Mouse (Mus musculus): ENCODE measurements around the gene Shank3. TPM values are rescaled to one million over a fixed set of nuclear protein-coding genes. Genes with fewer than 3 reads are reported as not detected.

Shank3 gene
- polyA plus RNA-seq, 2 experiments: 0.39 to 2.1 TPM

DNA sequence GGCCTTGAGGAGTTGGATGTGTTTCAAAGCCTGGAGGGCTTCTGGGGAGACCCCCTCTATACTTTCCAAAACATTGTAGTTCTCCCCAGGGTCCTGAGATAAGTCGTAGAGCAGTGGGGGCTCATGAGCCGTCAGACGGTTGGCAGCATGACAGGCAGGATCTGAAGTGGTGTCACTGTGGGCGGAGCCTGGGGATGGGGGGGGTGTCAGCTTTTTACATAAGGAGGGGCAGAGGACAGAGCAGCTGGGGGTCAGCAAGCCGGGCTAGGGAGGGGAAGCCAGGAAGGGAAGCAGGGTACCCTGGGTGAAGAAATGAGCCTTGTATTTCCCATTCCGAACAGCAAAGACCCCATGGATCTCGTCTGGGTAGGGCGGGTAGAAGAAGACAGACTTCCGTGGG, 26.1 kb upstream of the Shank3 start:
- H3K27me3 ChIP-seq (ENCODE audit: control insufficient read depth, insufficient read depth, low read length): no peaks in the 10 kb centered on the region
- TF ChIP-seq CTCF (IDR thresholded peaks at IDR 0.05; ENCODE audit: low read depth): no peak
- no peak for TF ChIP-seq EP300 (IDR thresholded peaks at IDR 0.05; ENCODE audit: low read depth)
- no peak overlapping the region for H3K4me2 ChIP-seq (ENCODE audit: low read depth)
- no peak overlapping the region for H3K9ac ChIP-seq (replicated peaks)
- ATAC-seq (ENCODE audit: insufficient read depth) (no peak), DNase-seq (ENCODE audit: low read depth in 3 of 3, low spot score in 3 of 3) (no peak)
- H3K36me3 ChIP-seq (replicated peaks; ENCODE audit: control insufficient read depth, insufficient read depth, low read depth): no peaks in the 10 kb centered on the region
- WGBS (ENCODE audit: insufficient replicate concordance): 64% methylated on average over 9 of the region's 9 CpGs
- H3K27ac ChIP-seq: no peak overlapping the region
- no peak overlapping the region for H3K4me3 ChIP-seq (ENCODE audit: insufficient read depth in 1 of 2, low read depth in 2 of 2, low read length in 2 of 2)
- H3K9me3 ChIP-seq (ENCODE audit: control insufficient read depth, low read length): no peaks in the 10 kb centered on the region
- H3K4me1 ChIP-seq (replicated peaks; ENCODE audit: control insufficient read depth in 2 of 2, insufficient read depth in 2 of 2, low read length in 1 of 2): peaks cover 6 to 15% of the 10 kb centered on the region in 2 experiments

DNA sequence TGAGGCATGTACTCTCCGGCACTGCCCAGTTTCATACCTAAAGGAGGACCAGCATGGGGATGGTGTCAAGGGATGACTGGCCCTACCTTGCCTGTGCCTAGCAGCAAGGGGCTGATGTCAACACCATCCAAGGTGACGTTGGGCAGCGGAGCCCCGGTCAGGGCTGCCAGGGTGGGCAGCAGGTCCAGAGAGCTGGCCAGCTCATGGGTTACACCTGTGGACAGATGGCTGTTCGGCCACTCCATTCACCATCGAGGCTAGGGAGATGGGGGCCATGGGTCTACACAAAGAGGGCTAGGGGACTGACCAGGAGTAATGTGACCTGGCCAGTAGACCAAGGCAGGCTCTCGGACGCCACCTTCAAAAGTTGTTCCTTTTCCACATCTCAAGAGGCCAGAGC, 25.5 kb upstream of the Shank3 start:
- no peaks in the 10 kb centered on the region for H3K9me3 ChIP-seq (ENCODE audit: control insufficient read depth, low read length)
- DNase-seq (ENCODE audit: low read depth in 3 of 3, low spot score in 3 of 3): no peak
- TF ChIP-seq EP300 (IDR thresholded peaks at IDR 0.05; ENCODE audit: low read depth) (no peak), CTCF (IDR thresholded peaks at IDR 0.05; ENCODE audit: low read depth) (no peak)
- no peak overlapping the region for H3K9ac ChIP-seq (replicated peaks)
- no peaks in the 10 kb centered on the region for H3K27me3 ChIP-seq (ENCODE audit: control insufficient read depth, insufficient read depth, low read length)
- no peak overlapping the region for H3K4me3 ChIP-seq (ENCODE audit: insufficient read depth in 1 of 2, low read depth in 2 of 2, low read length in 2 of 2)
- no peaks in the 10 kb centered on the region for H3K36me3 ChIP-seq (replicated peaks; ENCODE audit: control insufficient read depth, insufficient read depth, low read depth)
- no peak overlapping the region for H3K4me2 ChIP-seq (ENCODE audit: low read depth)
- no peak overlapping the region for H3K27ac ChIP-seq
- WGBS (ENCODE audit: insufficient replicate concordance): 76% methylated on average over 8 of the region's 8 CpGs
- H3K4me1 ChIP-seq (replicated peaks; ENCODE audit: control insufficient read depth in 2 of 2, insufficient read depth in 2 of 2, low read length in 1 of 2): peaks cover 6 to 15% of the 10 kb centered on the region in 2 experiments
- ATAC-seq (ENCODE audit: insufficient read depth): no peak

DNA sequence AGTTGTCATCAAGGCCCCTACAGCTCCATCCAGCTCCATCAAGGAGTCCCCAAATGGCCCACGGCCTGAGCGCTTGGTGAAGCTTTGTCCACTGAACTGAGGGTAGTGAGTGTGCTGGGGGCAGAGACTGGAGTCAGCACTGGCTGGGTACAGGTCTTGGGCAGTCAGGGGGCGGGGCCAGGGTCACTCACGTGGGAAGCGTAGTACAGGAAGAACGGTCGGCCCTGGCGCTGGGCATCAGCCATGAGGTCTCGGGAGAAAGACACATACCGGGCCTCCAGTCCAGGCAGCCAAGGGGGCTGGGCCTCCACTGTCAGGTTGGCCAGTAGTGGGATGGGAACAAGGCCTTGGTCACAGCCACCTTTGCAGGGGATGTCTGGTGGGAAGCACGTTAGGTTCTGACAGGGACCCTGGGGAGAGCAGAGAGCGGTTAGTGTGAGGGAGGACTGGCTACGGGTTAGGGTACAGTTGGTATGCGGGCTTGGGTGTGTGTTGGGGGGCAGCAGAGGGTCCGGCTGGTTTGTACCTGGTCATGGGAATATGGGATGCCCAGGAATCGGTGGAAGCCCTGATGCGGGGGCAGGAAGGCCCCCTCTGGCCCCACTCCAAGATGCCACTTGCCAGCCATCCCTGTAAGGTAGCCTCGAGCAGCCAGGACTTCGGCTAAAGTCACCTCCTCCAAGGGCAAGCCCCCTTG, 24.7 kb upstream of the Shank3 start:
- Histone ChIP-seq H3K36me3 (replicated peaks; ENCODE audit: control insufficient read depth, insufficient read depth, low read depth) (no peaks in the 10 kb centered on the region), H3K4me1 (replicated peaks; ENCODE audit: control insufficient read depth in 2 of 2, insufficient read depth in 2 of 2, low read length in 1 of 2) (peaks cover 6 to 15% of the 10 kb centered on the region in 2 experiments), H3K4me2 (ENCODE audit: low read depth) (peak overlapping the region; percentile 91), H3K27me3 (ENCODE audit: control insufficient read depth, insufficient read depth, low read length) (no peaks in the 10 kb centered on the region), H3K4me3 (ENCODE audit: insufficient read depth in 1 of 2, low read depth in 2 of 2, low read length in 2 of 2) (no peak overlapping the region), H3K9ac (replicated peaks) (no peak overlapping the region), H3K27ac (no peak overlapping the region), H3K9me3 (ENCODE audit: control insufficient read depth, low read length) (no peaks in the 10 kb centered on the region)
- no peak for TF ChIP-seq EP300 (IDR thresholded peaks at IDR 0.05; ENCODE audit: low read depth)
- TF ChIP-seq CTCF (IDR thresholded peaks at IDR 0.05; ENCODE audit: low read depth): no peak
- DNase-seq (ENCODE audit: low read depth in 3 of 3, low spot score in 3 of 3) (no peak), ATAC-seq (ENCODE audit: insufficient read depth) (no peak)
- 82% methylated on average over 19 of the region's 19 CpGs for WGBS (ENCODE audit: insufficient replicate concordance)

- ATAC-seq (ENCODE audit: insufficient read depth) (no peak), DNase-seq (ENCODE audit: low read depth in 3 of 3, low spot score in 3 of 3) (no peak)
- H3K27me3 ChIP-seq (ENCODE audit: control insufficient read depth, insufficient read depth, low read length): no peaks in the 10 kb centered on the region
- peaks cover 6 to 15% of the 10 kb centered on the region in 2 experiments for H3K4me1 ChIP-seq (replicated peaks; ENCODE audit: control insufficient read depth in 2 of 2, insufficient read depth in 2 of 2, low read length in 1 of 2)
- H3K36me3 ChIP-seq (replicated peaks; ENCODE audit: control insufficient read depth, insufficient read depth, low read depth): no peaks in the 10 kb centered on the region
- peak overlapping the region; percentile 62 to 64; a peak in 3 of 4 replicates for H3K4me3 ChIP-seq (ENCODE audit: insufficient read depth in 1 of 2, low read depth in 2 of 2, low read length in 2 of 2)
- H3K9ac ChIP-seq (replicated peaks): no peak overlapping the region
- H3K9me3 ChIP-seq (ENCODE audit: control insufficient read depth, low read length): no peaks in the 10 kb centered on the region
- 32% methylated on average over 7 of the region's 7 CpGs for WGBS (ENCODE audit: insufficient replicate concordance)
- H3K27ac ChIP-seq: no peak overlapping the region
- TF ChIP-seq CTCF (IDR thresholded peaks at IDR 0.05; ENCODE audit: low read depth) (no peak), EP300 (IDR thresholded peaks at IDR 0.05; ENCODE audit: low read depth) (no peak)
- peak overlapping the region; percentile 91 for H3K4me2 ChIP-seq (ENCODE audit: low read depth)
These were observed 24.2 kb upstream of the Shank3 start for GRCm38 (mm10) chr15:89475293-89475600.

DNA sequence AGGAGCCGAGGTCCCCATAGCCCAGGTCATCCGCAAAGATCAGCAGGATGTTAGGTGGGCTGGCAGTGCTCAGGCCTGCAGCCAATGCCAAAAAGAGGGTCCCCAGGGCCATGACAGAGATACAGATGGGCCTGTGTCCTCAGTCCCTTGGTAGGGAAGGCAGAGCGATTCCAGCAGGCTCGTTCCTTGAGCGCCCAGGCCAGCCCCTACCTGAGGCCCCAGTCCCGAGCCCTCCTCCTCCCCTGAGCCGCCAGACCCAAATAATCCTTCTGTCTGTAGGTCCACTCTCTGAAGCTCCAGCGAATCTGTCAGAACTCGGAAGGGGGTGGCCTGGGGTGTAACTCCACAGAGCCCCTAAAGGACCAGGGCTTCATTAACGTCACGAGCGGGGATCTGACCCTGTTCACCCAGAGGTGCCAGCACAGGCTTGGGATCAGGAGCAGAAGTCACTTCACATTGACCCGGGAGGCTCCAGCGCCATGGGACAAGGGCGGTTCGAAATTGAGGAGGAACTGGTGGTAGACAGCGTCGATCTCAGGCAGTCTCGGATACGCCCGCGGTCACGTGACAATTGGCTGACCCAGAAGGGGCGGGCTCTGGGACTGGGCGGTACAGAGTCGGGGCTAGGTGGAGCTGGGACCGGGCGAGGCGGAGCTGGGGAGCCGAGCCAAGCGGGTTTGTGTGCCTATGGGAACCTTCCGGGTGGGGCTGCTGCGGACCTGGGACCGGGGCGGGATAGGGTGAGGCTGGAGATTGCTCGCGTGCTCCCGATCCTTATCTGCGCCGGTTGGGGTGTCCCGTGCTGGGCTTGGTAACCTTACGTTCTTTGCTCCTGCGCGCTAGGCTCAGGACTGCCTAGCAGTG, 23.6 kb upstream of the Shank3 start:
- Histone ChIP-seq H3K9me3 (ENCODE audit: control insufficient read depth, low read length) (no peaks in the 10 kb centered on the region), H3K36me3 (replicated peaks; ENCODE audit: control insufficient read depth, insufficient read depth, low read depth) (no peaks in the 10 kb centered on the region), H3K4me1 (replicated peaks; ENCODE audit: control insufficient read depth in 2 of 2, insufficient read depth in 2 of 2, low read length in 1 of 2) (peaks cover 6 to 15% of the 10 kb centered on the region in 2 experiments), H3K4me3 (ENCODE audit: insufficient read depth in 1 of 2, low read depth in 2 of 2, low read length in 2 of 2) (peak overlapping the region; percentile 62 to 73), H3K4me2 (ENCODE audit: low read depth) (peak overlapping the region; percentile 91), H3K9ac (replicated peaks) (peak overlapping the region; percentile 48), H3K27ac (peak overlapping the region; percentile 37), H3K27me3 (ENCODE audit: control insufficient read depth, insufficient read depth, low read length) (no peaks in the 10 kb centered on the region)
- ATAC-seq (ENCODE audit: insufficient read depth) (peak; percentile 95), DNase-seq (ENCODE audit: low read depth in 3 of 3, low spot score in 3 of 3) (peak; percentile 87 to 89 (median 88))
- 9% methylated on average over 44 of the region's 44 CpGs for WGBS (ENCODE audit: insufficient replicate concordance)
- TF ChIP-seq EP300 (IDR thresholded peaks at IDR 0.05; ENCODE audit: low read depth): no peak
- no peak for TF ChIP-seq CTCF (IDR thresholded peaks at IDR 0.05; ENCODE audit: low read depth)
